Mouse (Mus musculus): ENCODE measurements around the gene Podxl2.

Gene Podxl2

DNA sequence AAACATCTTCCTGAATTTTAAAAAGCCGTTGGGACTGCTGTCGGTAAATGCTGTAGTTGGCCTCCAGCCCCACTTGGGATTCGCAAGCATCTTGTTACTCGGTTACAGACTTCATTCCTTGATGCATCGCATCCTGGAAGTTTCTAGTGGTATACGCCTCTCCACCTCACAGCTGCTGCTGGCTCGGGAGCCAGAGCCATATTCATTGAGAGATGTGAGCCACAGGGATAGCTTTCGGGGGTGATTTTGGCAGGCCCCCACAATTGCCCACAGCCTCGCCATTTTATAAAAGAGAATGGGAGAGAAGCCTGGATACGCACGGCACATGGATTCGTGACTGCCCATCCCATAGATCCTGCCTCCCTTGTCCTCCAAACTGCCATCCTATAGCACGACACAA, 81.0 kb downstream of the Podxl2 start:
- no peak for DNase-seq

- no peak for DNase-seq
These were observed 81.6 kb downstream of the Podxl2 start for GRCm38 (mm10) chr6:88793243-88793642.

All from kidney, postnatal 10 days (tissue).